Mouse (Mus musculus) midbrain, embryonic 14.5 days (tissue): Measurements from ENCODE around the gene Unc93b1. TPM values are rescaled to one million over a fixed set of nuclear protein-coding genes. Genes with fewer than 3 reads are reported as not detected.
A peak's percentile ranks its signal among the peaks of the same experiment; 100 is the strongest.

Source experiments
- ATAC-seq: fragments of 200-750 bp; cut with Nextera tagmentation; 2 replicates; pipeline ENCODE4 v1.8.0; 2017; ENCODE audit warnings: moderate number of reproducible peaks, moderate library complexity; ENCODE audit not compliant: low FRiP score, low TSS enrichment
- DNase-seq: peaks from one replicate; pipeline ENCODE4 v3.0.0-alpha.2; 2015
- H3K27ac ChIP-seq: fragments of 300-500 bp; sonication (generic); replicated peaks from 2 replicates; pipeline ENCODE4 v1.5.1; 2014; ENCODE audit warnings: mild to moderate bottlenecking, low read depth, low read length, moderate library complexity
- H3K27me3 ChIP-seq: fragments of 300-500 bp; sonication (generic); 2 replicates; pipeline ENCODE4 v1.6.1; 2014; ENCODE audit warnings: low read length, control low read depth, mixed read lengths; ENCODE audit not compliant: control insufficient read depth, insufficient read depth
- H3K36me3 ChIP-seq: fragments of 300-500 bp; sonication (generic); 2 replicates; pipeline ENCODE4 v1.6.1; 2014; ENCODE audit warnings: low read length, control low read depth; ENCODE audit not compliant: control insufficient read depth, insufficient read depth
- H3K4me1 ChIP-seq: fragments of 300-500 bp; sonication (generic); 2 replicates; pipeline ENCODE4 v1.6.1; 2014; ENCODE audit warnings: mild to moderate bottlenecking, antibody characterized with exemption, low read length, control low read depth; ENCODE audit not compliant: control insufficient read depth, insufficient read depth
- H3K4me2 ChIP-seq: fragments of 300-500 bp; sonication (generic); 2 replicates; pipeline ENCODE4 v1.6.1; 2014; ENCODE audit warnings: mild to moderate bottlenecking, low read length, moderate library complexity
- H3K4me3 ChIP-seq: fragments of 300-500 bp; sonication (generic); replicated peaks from 2 replicates; pipeline ENCODE4 v1.5.1; 2014; ENCODE audit warnings: low read depth, low read length
- H3K9ac ChIP-seq: fragments of 300-500 bp; sonication (generic); replicated peaks from 2 replicates; pipeline ENCODE4 v1.6.1; 2014; ENCODE audit warnings: mild to moderate bottlenecking, low read length, moderate library complexity
- H3K9me3 ChIP-seq: fragments of 300-500 bp; sonication (generic); 2 replicates; pipeline ENCODE4 v1.6.1; 2016; ENCODE audit warnings: low read length, control low read depth, mixed read lengths; ENCODE audit not compliant: control insufficient read depth
- WGBS: fragments of 180-500 bp; shearing (Covaris S2); extraction: QIAGEN DNeasy Blood & Tissue Kit; methylation state at CpG from one replicate; pipeline ENCODE4 v1.1.7; 2014; 5-methylcytosine and 5-hydroxymethylcytosine counted together
- polyA plus RNA-seq: library from polyadenylated mRNA; unstranded; fragments of >200 nt; fragmentation: Nextera tagmentation; extraction: Ambion mirVana; gene quantifications from 2 replicates; pipeline ENCODE4 v1.2.1, GENCODE M21; 2014

The Unc93b1 gene
- polyA plus RNA-seq, 1 experiment from 2014 or later, result 13.4 TPM

- no peak overlapping the region for H3K4me2 ChIP-seq
- H3K9me3 ChIP-seq, result no peaks in the 10 kb centered on the region
- DNase-seq (no peak), ATAC-seq (no peak; the same call in 1 of the 2 replicates)
- H3K27ac ChIP-seq, result no peak overlapping the region
- H3K36me3 ChIP-seq, result no peaks in the 10 kb centered on the region
- no peaks in the 10 kb centered on the region for H3K27me3 ChIP-seq
- no peak overlapping the region for H3K4me3 ChIP-seq
- no peak overlapping the region for H3K9ac ChIP-seq
- peaks cover 4% of the 10 kb centered on the region for H3K4me1 ChIP-seq
- WGBS, result 69% methylated on average over 21 of the region's 21 CpGs
Observed at GRCm38 (mm10) chr19:3930262-3931057, 4.5 kb upstream of the Unc93b1 start.

GRCm38 (mm10) chr19:3931716-3932115, 3.3 kb upstream of the Unc93b1 start:
- Histone ChIP-seq H3K9ac (no peak overlapping the region), H3K36me3 (no peaks in the 10 kb centered on the region), H3K27me3 (peaks cover 5% of the 10 kb centered on the region; the same call in 1 of the 2 replicates), H3K4me3 (no peak overlapping the region), H3K27ac (no peak overlapping the region), H3K4me2 (no peak overlapping the region), H3K9me3 (no peaks in the 10 kb centered on the region), H3K4me1 (peaks cover 13% of the 10 kb centered on the region)
- 91% methylated on average over 9 of the region's 9 CpGs for WGBS
- no peak for ATAC-seq
- DNase-seq, result no peak

DNA sequence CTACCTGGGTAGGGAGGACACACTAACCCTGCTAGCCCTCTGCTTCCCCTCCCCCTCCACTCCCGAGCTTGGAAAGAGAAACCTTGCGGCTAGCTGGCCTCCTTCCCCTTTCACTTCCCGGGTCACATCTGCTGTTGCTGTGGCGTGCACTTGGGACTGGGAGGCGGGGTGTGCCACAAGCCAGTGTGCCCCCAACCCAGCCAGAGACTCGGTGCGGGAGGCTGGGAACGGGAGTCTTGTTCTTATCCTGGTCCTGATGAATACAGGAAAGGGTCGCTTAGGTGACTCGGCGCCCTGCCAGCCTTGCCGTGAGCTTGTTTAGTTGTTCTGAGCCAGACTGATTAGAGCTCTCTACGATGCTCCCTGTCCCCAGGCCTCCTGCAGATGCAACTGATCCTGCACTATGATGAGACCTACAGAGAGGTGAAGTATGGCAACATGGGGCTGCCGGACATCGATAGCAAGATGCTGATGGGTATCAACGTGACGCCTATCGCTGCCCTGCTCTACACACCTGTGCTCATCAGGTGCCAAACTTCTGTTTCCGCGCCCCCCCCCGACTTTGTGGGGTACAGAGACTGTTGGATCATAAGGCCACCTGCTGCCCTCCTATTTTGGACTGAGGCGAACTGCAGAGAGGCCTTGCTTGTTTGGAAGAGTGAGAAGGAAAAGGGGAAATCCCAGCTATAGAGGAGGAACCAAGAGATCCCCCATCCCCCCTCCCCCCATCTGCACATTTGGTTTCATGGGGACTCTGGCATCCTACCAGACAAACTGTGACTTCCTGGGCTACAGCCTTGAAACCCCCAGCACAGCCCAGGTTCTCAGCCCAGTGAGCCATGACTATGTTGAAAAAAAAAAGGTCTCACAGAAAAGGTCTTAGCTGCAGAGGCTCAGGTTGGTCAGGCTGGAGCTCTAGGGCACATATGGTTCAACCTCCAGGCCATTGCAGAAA, 1.2 kb downstream of the Unc93b1 start:
- Histone ChIP-seq H3K9ac (peak overlapping the region; percentile 24; the same call in 1 of the 2 replicates), H3K4me2 (peak overlapping the region; percentile 66), H3K27me3 (peaks cover 5% of the 10 kb centered on the region; the same call in 1 of the 2 replicates), H3K4me3 (peak overlapping the region; percentile 32), H3K9me3 (no peaks in the 10 kb centered on the region), H3K27ac (no peak overlapping the region), H3K36me3 (no peaks in the 10 kb centered on the region), H3K4me1 (peaks cover 13% of the 10 kb centered on the region)
- ATAC-seq (no peak; the same call in 1 of the 2 replicates), DNase-seq (peak; percentile 59)
- WGBS, result 10% methylated on average over 22 of the region's 22 CpGs

GRCm38 (mm10) chr19:3942315-3942714, 7.3 kb downstream of the Unc93b1 start:
- H3K36me3 ChIP-seq, result no peaks in the 10 kb centered on the region
- H3K9ac ChIP-seq, result no peak overlapping the region
- DNase-seq (no peak), ATAC-seq (no peak)
- 88% methylated on average over 7 of the region's 7 CpGs for WGBS
- no peaks in the 10 kb centered on the region for H3K4me1 ChIP-seq
- H3K27me3 ChIP-seq, result no peaks in the 10 kb centered on the region
- H3K9me3 ChIP-seq, result no peaks in the 10 kb centered on the region
- H3K27ac ChIP-seq, result no peak overlapping the region
- H3K4me2 ChIP-seq, result no peak overlapping the region
- H3K4me3 ChIP-seq, result no peak overlapping the region

DNA sequence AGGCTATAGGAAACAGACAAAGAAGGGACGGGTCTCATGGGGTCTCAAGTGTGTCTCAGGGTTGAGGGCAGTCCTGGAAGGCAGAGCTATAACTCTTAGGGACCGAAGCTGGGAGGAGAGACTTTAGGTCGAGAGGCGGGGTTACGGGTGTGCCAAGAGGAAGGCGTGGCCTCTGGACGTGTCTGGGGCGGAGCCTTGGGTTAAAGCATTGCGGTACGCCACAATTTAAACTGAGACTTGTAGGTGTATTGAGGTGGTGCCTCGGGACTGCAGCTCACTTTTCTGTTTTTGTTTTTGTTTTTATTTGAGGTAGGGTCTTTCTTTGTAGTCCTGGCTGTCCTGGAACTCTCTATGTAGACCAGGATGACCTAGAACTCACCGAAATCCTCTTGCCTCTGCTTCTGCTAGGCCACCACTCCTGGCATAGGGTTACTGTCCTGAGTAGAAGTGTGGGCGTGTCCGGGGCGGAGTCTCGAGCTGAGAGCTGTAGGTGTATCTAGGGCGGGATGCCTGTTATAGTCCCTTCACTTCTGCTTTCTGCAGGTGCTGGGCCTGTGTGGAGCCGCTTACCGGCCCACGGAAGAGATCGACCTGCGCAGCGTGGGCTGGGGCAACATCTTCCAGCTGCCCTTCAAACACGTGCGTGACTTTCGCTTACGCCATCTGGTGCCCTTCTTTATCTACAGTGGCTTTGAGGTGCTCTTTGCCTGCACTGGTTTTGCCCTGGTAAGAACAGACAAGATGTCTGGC, 8.2 kb downstream of the Unc93b1 start:
- H3K27ac ChIP-seq, result no peak overlapping the region
- H3K4me1 ChIP-seq, result no peaks in the 10 kb centered on the region
- H3K27me3 ChIP-seq, result no peaks in the 10 kb centered on the region
- WGBS, result 23% methylated on average over 27 of the region's 27 CpGs
- no peak overlapping the region for H3K9ac ChIP-seq
- no peaks in the 10 kb centered on the region for H3K9me3 ChIP-seq
- H3K4me2 ChIP-seq, result no peak overlapping the region
- no peak overlapping the region for H3K4me3 ChIP-seq
- no peaks in the 10 kb centered on the region for H3K36me3 ChIP-seq
- DNase-seq (no peak), ATAC-seq (no peak)

DNA sequence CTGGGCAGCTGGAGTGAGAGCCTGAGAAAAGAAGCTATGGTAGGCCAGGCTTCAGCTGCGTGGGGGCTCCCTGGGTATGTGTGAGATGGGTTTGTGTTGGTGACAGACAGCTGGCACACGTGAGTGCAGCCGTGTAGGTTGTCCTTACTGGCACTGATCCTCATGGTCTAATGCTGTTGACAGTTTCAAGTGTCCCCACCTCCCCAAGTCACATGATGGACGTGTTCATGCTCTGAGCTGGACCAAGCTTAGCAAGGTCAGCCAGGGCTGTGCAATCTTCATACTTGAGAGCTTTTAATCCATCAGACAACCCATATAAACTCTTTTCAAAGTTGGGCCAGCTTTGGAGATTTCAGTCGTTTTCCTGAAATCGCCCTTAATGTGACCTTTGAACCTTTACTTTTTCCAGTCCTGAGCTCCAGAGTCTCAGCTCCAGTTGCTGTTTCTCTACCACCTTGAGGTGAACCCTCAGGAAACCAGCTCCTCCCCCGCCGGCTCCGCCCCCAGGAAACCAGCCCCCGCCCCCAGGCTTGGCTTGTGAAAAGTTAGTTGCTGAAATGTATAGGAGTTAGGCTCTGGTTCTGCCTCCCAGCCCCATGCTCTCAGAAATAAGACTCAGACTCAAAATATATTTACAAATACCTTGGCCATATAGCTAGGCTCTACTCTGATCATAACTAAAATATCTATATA, 11.0 kb downstream of the Unc93b1 start:
- Histone ChIP-seq H3K27ac (no peak overlapping the region), H3K9me3 (no peaks in the 10 kb centered on the region), H3K4me2 (no peak overlapping the region), H3K27me3 (no peaks in the 10 kb centered on the region), H3K4me3 (no peak overlapping the region), H3K4me1 (no peaks in the 10 kb centered on the region), H3K36me3 (no peaks in the 10 kb centered on the region), H3K9ac (no peak overlapping the region)
- WGBS, result 38% methylated on average over 10 of the region's 10 CpGs
- no peak for ATAC-seq
- DNase-seq, result no peak

GRCm38 (mm10) chr19:3946715-3947114, 11.7 kb downstream of the Unc93b1 start:
- Histone ChIP-seq H3K27me3 (no peaks in the 10 kb centered on the region), H3K4me3 (no peak overlapping the region), H3K27ac (no peak overlapping the region), H3K9me3 (no peaks in the 10 kb centered on the region), H3K36me3 (no peaks in the 10 kb centered on the region), H3K9ac (no peak overlapping the region), H3K4me2 (no peak overlapping the region), H3K4me1 (no peaks in the 10 kb centered on the region)
- 18% methylated on average over 2 of the region's 2 CpGs for WGBS
- ATAC-seq, result peak; percentile 50; the same call in 1 of the 2 replicates
- DNase-seq, result peak; percentile 85

DNA sequence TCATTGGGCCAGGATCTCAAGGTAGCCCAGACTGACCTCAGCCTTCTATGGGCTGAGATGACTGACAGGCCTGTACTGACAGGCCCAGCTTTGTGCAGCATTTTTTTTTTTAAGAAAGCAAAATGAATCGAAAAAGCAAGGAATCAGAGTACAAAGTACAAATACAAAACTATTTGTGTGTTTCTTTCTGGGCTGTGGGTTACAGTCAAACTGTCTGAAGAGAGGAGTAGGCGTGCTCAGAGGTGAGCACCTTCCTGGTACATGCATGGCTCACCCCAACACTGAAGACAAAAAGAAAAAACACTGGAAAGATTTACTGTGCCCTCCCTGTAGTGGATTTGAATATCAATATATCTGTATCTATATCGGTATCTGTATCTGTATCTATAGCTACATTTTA, 12.8 kb downstream of the Unc93b1 start:
- H3K9ac ChIP-seq, result no peak overlapping the region
- no peak overlapping the region for H3K4me2 ChIP-seq
- WGBS, result 74% methylated on average over 3 of the region's 3 CpGs
- no peaks in the 10 kb centered on the region for H3K36me3 ChIP-seq
- no peaks in the 10 kb centered on the region for H3K9me3 ChIP-seq
- no peaks in the 10 kb centered on the region for H3K27me3 ChIP-seq
- H3K27ac ChIP-seq, result no peak overlapping the region
- no peak for ATAC-seq
- no peak overlapping the region for H3K4me3 ChIP-seq
- DNase-seq, result no peak
- no peaks in the 10 kb centered on the region for H3K4me1 ChIP-seq
